Mouse (Mus musculus) frontal cortex, postnatal 10 days (tissue): ENCODE measurements around the gene Prkag2.
"Not testable (repeated sequence)": the region's sequence is repeated elsewhere in the genome, so short reads cannot be mapped to it uniquely, and the experiment has no call there.

Experiments
- DNase-seq, 2 experiments: peaks; one replicate each; pipeline ENCODE4 v3.0.0; 2022; ENCODE audit warnings: low spot score in 2 of 2, mixed read lengths in 1 of 2

The Prkag2 gene

GRCm38 (mm10) chr5:24827173-24827572, 273.3 kb downstream of the Prkag2 start:
- no peak for DNase-seq

GRCm38 (mm10) chr5:24826056-24826770, 274.2 kb downstream of the Prkag2 start:
- DNase-seq: no peak

GRCm38 (mm10) chr5:24825365-24826055, 274.9 kb downstream of the Prkag2 start:
- no peak for DNase-seq

GRCm38 (mm10) chr5:24823864-24824405, 276.5 kb downstream of the Prkag2 start:
- DNase-seq: no peak

GRCm38 (mm10) chr5:24822781-24823180, 277.7 kb downstream of the Prkag2 start:
- no peak for DNase-seq

- DNase-seq: not testable (repeated sequence)
These were observed 278.2 kb downstream of the Prkag2 start for GRCm38 (mm10) chr5:24822231-24822630.

- DNase-seq: no peak
These were observed 279.0 kb downstream of the Prkag2 start for GRCm38 (mm10) chr5:24821403-24821841.

- DNase-seq: no peak
These were observed 279.8 kb downstream of the Prkag2 start for GRCm38 (mm10) chr5:24820627-24821026.

- DNase-seq: no peak
These were observed 283.3 kb downstream of the Prkag2 start for GRCm38 (mm10) chr5:24817191-24817590.

- no peak for DNase-seq
These were observed 286.5 kb downstream of the Prkag2 start for GRCm38 (mm10) chr5:24813946-24814345.

- no peak for DNase-seq
These were observed 287.4 kb downstream of the Prkag2 start for GRCm38 (mm10) chr5:24813005-24813404.
